Mouse (Mus musculus) thymus, adult 2 months (tissue): ENCODE data around the gene Tmem196.

Experiments
- CTCF ChIP-seq: fragments of 200-500 bp; IDR thresholded peaks from 2 replicates; pipeline ENCODE4 v1.5.1; 2012; ENCODE audit warnings: mild to moderate bottlenecking, control low read depth, low read length, moderate library complexity, borderline replicate concordance; ENCODE audit not compliant: control insufficient read depth, poor library complexity, insufficient read depth; ENCODE audit errors: extremely low read depth
- POLR2A ChIP-seq: fragments of 200-500 bp; IDR thresholded peaks from 2 replicates; pipeline ENCODE4 v1.6.1; 2012; ENCODE audit warnings: mild to moderate bottlenecking, low read length, control low read depth, moderate library complexity; ENCODE audit not compliant: control insufficient read depth, poor library complexity, insufficient read depth; ENCODE audit errors: extremely low read depth

GRCm38 (mm10) chr12:119981731-119982130, 36.1 kb downstream of the Tmem196 start:
- no peak for TF ChIP-seq CTCF
- TF ChIP-seq POLR2A: no peak
